Mouse (Mus musculus) activated CD4-positive, CD25-positive, alpha-beta regulatory T cell, adult 9 weeks (primary cell): ENCODE results near the gene Lamtor2. TPM values are rescaled to one million over a fixed set of nuclear protein-coding genes. Genes with fewer than 3 reads are reported as not detected.

Source experiments
- polyA plus RNA-seq: library from polyadenylated mRNA; unstranded; fragments of 100-300 nt; shearing (Covaris generic); gene quantifications from one replicate; pipeline ENCODE4 v1.2.1, GENCODE M21; 2017

Gene Lamtor2
- 198 TPM for polyA plus RNA-seq

GRCm38 (mm10) chr3:88552676-88553524 is at the start of gene Lamtor2:
Gene Lamtor2 (minus strand): TSS chr3:88553074.

GRCm38 (mm10) chr3:88575540-88575939 is 22.7 kb upstream of the Lamtor2 start, which contains the start of gene Ssr2:
Gene Ssr2 (plus strand): TSS chr3:88575876.

GRCm38 (mm10) chr3:88553525-88553879 is 628 bp upstream of the Lamtor2 start, which contains the start of gene Ubqln4:
Gene Ubqln4 (plus strand): TSS chr3:88553758.

GRCm38 (mm10) chr3:88548180-88548917 is 4.5 kb downstream of the Lamtor2 start, which contains the start of gene Rab25:
Gene Rab25 (minus strand): TSS chr3:88548300.

GRCm38 (mm10) chr3:88532299-88532674 is 20.6 kb downstream of the Lamtor2 start, which contains the start of gene Mex3a:
Gene Mex3a (plus strand): TSS chr3:88532395.

GRCm38 (mm10) chr3:88509692-88510420 is 43.0 kb downstream of the Lamtor2 start, which contains the start of gene Lmna:
Gene Lmna (minus strand): TSS chr3:88509956.

Other genes starting within 250 kb of the Lamtor2 start
- gene Glmp, start 228.1 kb downstream of the Lamtor2 start, polyA plus RNA-seq, result 422 TPM
- gene Tmem79, start 216.9 kb downstream of the Lamtor2 start, polyA plus RNA-seq, result 1.4 TPM
- gene Smg5, start 216.8 kb downstream of the Lamtor2 start, polyA plus RNA-seq, result 53.1 TPM
- not detected for gene Paqr6, start 188.5 kb downstream of the Lamtor2 start, polyA plus RNA-seq
- gene Bglap3, start 180.3 kb downstream of the Lamtor2 start, polyA plus RNA-seq, result not detected
- not detected for gene Bglap2, start 174.4 kb downstream of the Lamtor2 start, polyA plus RNA-seq
- not detected for gene Bglap, start 168.6 kb downstream of the Lamtor2 start, polyA plus RNA-seq
- 34.7 TPM for gene Pmf1, start 142.7 kb downstream of the Lamtor2 start, polyA plus RNA-seq
- gene Slc25a44, start 127.9 kb downstream of the Lamtor2 start, polyA plus RNA-seq, result 21.2 TPM
- gene Sema4a, start 91.9 kb downstream of the Lamtor2 start, polyA plus RNA-seq, result 33.9 TPM
- 12.2 TPM for gene Lmna, start 43.1 kb downstream of the Lamtor2 start, polyA plus RNA-seq
- 0.26 TPM for gene Mex3a, start 20.7 kb downstream of the Lamtor2 start, polyA plus RNA-seq
- gene Rab25, start 4.8 kb downstream of the Lamtor2 start, polyA plus RNA-seq, result not detected
- gene Ubqln4, start 684 bp upstream of the Lamtor2 start, polyA plus RNA-seq, result 49.3 TPM
- 136 TPM for gene Ssr2, start 22.8 kb upstream of the Lamtor2 start, polyA plus RNA-seq
- 127 TPM for gene Arhgef2, start 52.9 kb upstream of the Lamtor2 start, polyA plus RNA-seq
- not detected for gene Rxfp4, start 100.1 kb upstream of the Lamtor2 start, polyA plus RNA-seq
- 74.1 TPM for gene Khdc4, start 132.7 kb upstream of the Lamtor2 start, polyA plus RNA-seq
- gene Rit1, start 163.8 kb upstream of the Lamtor2 start, polyA plus RNA-seq, result 60.1 TPM
- 94.0 TPM for gene Syt11, start 222.1 kb upstream of the Lamtor2 start, polyA plus RNA-seq